Mouse (Mus musculus) hindbrain, embryonic 16.5 days (tissue): ENCODE measurements around the gene Zfhx2. TPM values are rescaled to one million over a fixed set of nuclear protein-coding genes. Genes with fewer than 3 reads are reported as not detected.

Source experiments
- ATAC-seq: fragments of 200-750 bp; cut with Nextera tagmentation; 2 replicates; pipeline ENCODE4 v1.8.0; 2017; ENCODE audit warnings: moderate TSS enrichment, moderate library complexity
- H3K27ac ChIP-seq: fragments of 300-500 bp; sonication (generic); 2 replicates; pipeline ENCODE4 v1.5.1; 2014; ENCODE audit warnings: low read depth, mild to moderate bottlenecking, control low read depth, low read length, moderate library complexity
- H3K27me3 ChIP-seq: fragments of 300-500 bp; sonication (generic); replicated peaks from 2 replicates; pipeline ENCODE4 v1.6.1; 2014; ENCODE audit warnings: low read length; ENCODE audit not compliant: control insufficient read depth, insufficient read depth
- H3K36me3 ChIP-seq: fragments of 300-500 bp; sonication (generic); 2 replicates; pipeline ENCODE4 v1.6.1; 2014; ENCODE audit warnings: mild to moderate bottlenecking, low read length, moderate library complexity, mixed read lengths; ENCODE audit not compliant: control insufficient read depth, insufficient read depth
- H3K4me1 ChIP-seq: fragments of 300-500 bp; sonication (generic); 2 replicates; pipeline ENCODE4 v1.6.1; 2014; ENCODE audit warnings: low read depth, low read length; ENCODE audit not compliant: control insufficient read depth, insufficient read depth
- H3K4me2 ChIP-seq: fragments of 300-500 bp; sonication (generic); 2 replicates; pipeline ENCODE4 v1.6.1; 2014; ENCODE audit warnings: mild to moderate bottlenecking, low read length, control low read depth, moderate library complexity
- H3K4me3 ChIP-seq: fragments of 300-500 bp; sonication (generic); 2 replicates; pipeline ENCODE4 v1.5.1; 2014; ENCODE audit warnings: mild to moderate bottlenecking, low read length, control low read depth, moderate library complexity
- H3K9ac ChIP-seq: fragments of 300-500 bp; sonication (generic); 2 replicates; pipeline ENCODE4 v1.6.1; 2014; ENCODE audit warnings: low read depth, mild to moderate bottlenecking, control low read depth, low read length, moderate library complexity
- H3K9me3 ChIP-seq: fragments of 300-500 bp; sonication (generic); 2 replicates; pipeline ENCODE4 v1.6.1; 2014; ENCODE audit warnings: mild to moderate bottlenecking, low read length, moderate library complexity; ENCODE audit not compliant: control insufficient read depth
- WGBS: fragments of 180-500 bp; shearing (Covaris S2); extraction: QIAGEN DNeasy Blood & Tissue Kit; methylation state at CpG from one replicate; pipeline ENCODE4 v1.1.7; 2014; 5-methylcytosine and 5-hydroxymethylcytosine counted together
- polyA plus RNA-seq: library from polyadenylated mRNA; unstranded; fragments of >200 nt; fragmentation: Nextera tagmentation; extraction: Ambion mirVana; gene quantifications from 2 replicates; pipeline ENCODE4 v1.2.1, GENCODE M21; 2015

Gene Zfhx2
- 18.4 and 20.5 TPM in 2 replicates for polyA plus RNA-seq

DNA sequence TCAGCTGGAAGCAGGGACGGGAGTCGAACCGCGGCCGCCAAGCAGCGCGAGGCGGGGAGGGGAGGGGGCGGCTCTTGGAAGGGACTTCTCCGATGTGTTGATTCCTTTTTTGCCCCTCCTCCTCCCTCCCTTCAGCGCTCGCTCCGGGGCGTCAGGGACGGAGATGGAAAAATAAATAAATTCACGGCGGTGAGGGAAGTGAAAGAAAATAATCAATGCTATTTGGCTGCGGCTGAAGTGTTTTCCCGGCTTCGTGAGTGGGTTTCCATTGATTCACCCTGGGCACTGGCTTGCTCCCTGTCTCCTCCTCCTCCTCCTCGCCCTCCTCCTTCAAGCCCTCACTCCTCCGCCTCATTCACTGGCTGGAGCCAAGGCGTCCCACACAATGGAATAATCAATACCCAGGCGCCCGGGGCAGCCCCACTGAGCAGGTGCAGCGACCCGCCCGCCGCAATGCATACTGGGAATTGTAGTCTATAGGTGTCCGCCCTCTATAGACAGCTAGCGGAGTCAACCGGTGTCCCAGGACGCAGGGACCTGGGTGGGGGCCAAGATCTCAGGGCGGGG is at the start of gene Zfhx2:
TSS of gene Zfhx2 (minus strand) at position 314 of the 567 bp plus-strand sequence.
- H3K27ac ChIP-seq, result peak within 1 kb of the TSS; percentile 95
- ATAC-seq, result peak; percentile 93
- no peaks in the 10 kb centered on the region for H3K27me3 ChIP-seq
- peaks cover 51% of the 10 kb centered on the region for H3K4me1 ChIP-seq
- peak within 1 kb of the TSS; percentile 72 for H3K4me3 ChIP-seq
- under 1% methylated on average over 34 of the region's 34 CpGs for WGBS
- no peaks in the 10 kb centered on the region for H3K36me3 ChIP-seq
- peak within 1 kb of the TSS; percentile 91 for H3K9ac ChIP-seq
- peak within 1 kb of the TSS; percentile 72 for H3K4me2 ChIP-seq
- H3K9me3 ChIP-seq, result no peaks in the 10 kb centered on the region

GRCm38 (mm10) chr14:55139313-55139712 is 47.2 kb upstream of the Zfhx2 start:
- Histone ChIP-seq H3K9me3 (no peaks in the 10 kb centered on the region), H3K4me3 (no peak overlapping the region), H3K4me2 (no peak overlapping the region), H3K4me1 (no peaks in the 10 kb centered on the region), H3K9ac (no peak overlapping the region), H3K27ac (no peak overlapping the region), H3K27me3 (no peaks in the 10 kb centered on the region), H3K36me3 (no peaks in the 10 kb centered on the region)
- ATAC-seq, result no peak
- 47% methylated on average over 7 of the region's 7 CpGs for WGBS

- H3K36me3 ChIP-seq, result no peaks in the 10 kb centered on the region
- H3K27me3 ChIP-seq, result no peaks in the 10 kb centered on the region
- H3K4me3 ChIP-seq, result no peak overlapping the region
- H3K9me3 ChIP-seq, result no peaks in the 10 kb centered on the region
- no peak overlapping the region for H3K4me2 ChIP-seq
- H3K9ac ChIP-seq, result no peak overlapping the region
- no peak for ATAC-seq
- no peaks in the 10 kb centered on the region for H3K4me1 ChIP-seq
- 79% methylated on average over 8 of the region's 8 CpGs for WGBS
- no peak overlapping the region for H3K27ac ChIP-seq
Measured at GRCm38 (mm10) chr14:55135676-55136075, 43.6 kb upstream of the Zfhx2 start.

- ATAC-seq, result no peak
- Histone ChIP-seq H3K4me2 (no peak overlapping the region), H3K4me1 (peaks cover 12% of the 10 kb centered on the region), H3K4me3 (no peak overlapping the region), H3K36me3 (no peaks in the 10 kb centered on the region), H3K27ac (no peak overlapping the region), H3K9ac (no peak overlapping the region), H3K27me3 (no peaks in the 10 kb centered on the region), H3K9me3 (no peaks in the 10 kb centered on the region)
- 60% methylated on average over 7 of the region's 7 CpGs for WGBS
Measured at GRCm38 (mm10) chr14:55126521-55126920, 34.4 kb upstream of the Zfhx2 start.

DNA sequence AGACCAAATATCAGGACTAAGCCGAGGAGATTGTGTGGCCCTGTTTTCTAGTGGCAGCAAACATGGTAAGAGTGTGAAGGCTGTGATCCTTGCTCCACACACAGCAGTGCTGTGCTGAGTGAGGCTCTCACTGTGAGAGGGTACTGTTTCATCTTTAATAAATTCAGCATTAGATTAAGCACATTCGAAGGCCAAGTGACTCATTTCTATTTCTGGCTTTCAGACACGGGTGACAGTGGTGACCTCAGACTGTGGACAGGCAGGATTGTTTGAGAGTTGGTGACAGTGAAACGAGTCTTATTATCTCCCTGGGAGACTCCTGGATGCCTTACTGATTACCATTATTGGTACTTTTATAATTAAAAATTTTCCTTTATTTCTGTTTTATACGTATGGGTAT is 33.6 kb upstream of the Zfhx2 start:
- H3K4me2 ChIP-seq, result no peak overlapping the region
- H3K9me3 ChIP-seq, result no peaks in the 10 kb centered on the region
- no peaks in the 10 kb centered on the region for H3K36me3 ChIP-seq
- H3K27me3 ChIP-seq, result no peaks in the 10 kb centered on the region
- peaks cover 12% of the 10 kb centered on the region for H3K4me1 ChIP-seq
- no peak overlapping the region for H3K27ac ChIP-seq
- 89% methylated on average over 5 of the region's 5 CpGs for WGBS
- no peak overlapping the region for H3K9ac ChIP-seq
- no peak overlapping the region for H3K4me3 ChIP-seq
- no peak for ATAC-seq

DNA sequence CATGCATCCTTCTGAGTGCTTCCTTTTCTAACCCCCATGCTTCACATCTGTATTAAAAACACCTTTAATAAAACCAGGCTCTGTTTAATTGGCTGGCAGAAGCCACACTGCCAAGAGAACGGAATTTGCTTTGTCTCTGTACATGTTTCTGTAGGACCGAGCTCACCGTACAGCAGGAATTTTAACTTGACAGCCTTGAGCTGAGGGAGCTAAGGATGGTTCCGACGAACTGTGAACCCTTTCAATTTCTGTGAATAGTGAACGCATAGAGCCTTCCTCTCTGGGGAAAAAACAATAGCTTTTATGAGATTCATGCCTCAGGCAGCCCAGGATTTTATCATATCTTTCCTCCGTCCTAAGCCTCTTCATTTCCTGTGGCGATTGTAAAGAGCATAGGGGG is 30.2 kb upstream of the Zfhx2 start:
- Histone ChIP-seq H3K9me3 (no peaks in the 10 kb centered on the region), H3K9ac (peak overlapping the region; percentile 51), H3K4me2 (peak overlapping the region; percentile 43), H3K4me1 (peaks cover 16% of the 10 kb centered on the region), H3K27me3 (no peaks in the 10 kb centered on the region), H3K36me3 (no peaks in the 10 kb centered on the region), H3K27ac (peak overlapping the region; percentile 77), H3K4me3 (0 out of 2 replicates have a peak overlapping the region, but pooled peaks have one; percentile 10)
- peak; percentile 44 for ATAC-seq
- 12% methylated on average over 8 of the region's 8 CpGs for WGBS

DNA sequence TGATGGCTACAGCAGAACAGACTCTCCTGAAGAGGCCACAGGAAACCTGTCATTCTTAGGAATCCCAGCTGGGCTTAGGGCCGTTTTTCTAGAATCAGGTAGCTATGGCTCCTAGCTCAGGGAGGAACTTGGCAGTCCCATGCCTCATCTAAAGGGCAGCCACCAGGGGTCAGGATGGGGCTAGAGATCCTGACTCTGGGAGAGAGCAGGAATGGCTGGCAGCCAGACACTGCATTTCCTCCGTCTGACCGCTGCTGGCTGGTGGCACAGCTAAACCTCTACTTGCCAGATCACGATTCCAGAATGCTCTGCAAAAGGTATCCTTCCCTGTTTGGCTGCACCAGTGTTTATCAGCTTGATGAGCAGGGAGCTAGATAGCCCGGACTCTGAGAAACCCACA is 29.8 kb upstream of the Zfhx2 start:
- peak overlapping the region; percentile 77 for H3K27ac ChIP-seq
- 0 out of 2 replicates have a peak overlapping the region, but pooled peaks have one; percentile 10 for H3K4me3 ChIP-seq
- WGBS, result 5% methylated on average over 5 of the region's 5 CpGs
- no peaks in the 10 kb centered on the region for H3K36me3 ChIP-seq
- H3K4me2 ChIP-seq, result peak overlapping the region; percentile 43
- no peaks in the 10 kb centered on the region for H3K9me3 ChIP-seq
- H3K4me1 ChIP-seq, result peaks cover 20% of the 10 kb centered on the region
- ATAC-seq, result peak; percentile 92
- peak overlapping the region; percentile 51 for H3K9ac ChIP-seq
- no peaks in the 10 kb centered on the region for H3K27me3 ChIP-seq

DNA sequence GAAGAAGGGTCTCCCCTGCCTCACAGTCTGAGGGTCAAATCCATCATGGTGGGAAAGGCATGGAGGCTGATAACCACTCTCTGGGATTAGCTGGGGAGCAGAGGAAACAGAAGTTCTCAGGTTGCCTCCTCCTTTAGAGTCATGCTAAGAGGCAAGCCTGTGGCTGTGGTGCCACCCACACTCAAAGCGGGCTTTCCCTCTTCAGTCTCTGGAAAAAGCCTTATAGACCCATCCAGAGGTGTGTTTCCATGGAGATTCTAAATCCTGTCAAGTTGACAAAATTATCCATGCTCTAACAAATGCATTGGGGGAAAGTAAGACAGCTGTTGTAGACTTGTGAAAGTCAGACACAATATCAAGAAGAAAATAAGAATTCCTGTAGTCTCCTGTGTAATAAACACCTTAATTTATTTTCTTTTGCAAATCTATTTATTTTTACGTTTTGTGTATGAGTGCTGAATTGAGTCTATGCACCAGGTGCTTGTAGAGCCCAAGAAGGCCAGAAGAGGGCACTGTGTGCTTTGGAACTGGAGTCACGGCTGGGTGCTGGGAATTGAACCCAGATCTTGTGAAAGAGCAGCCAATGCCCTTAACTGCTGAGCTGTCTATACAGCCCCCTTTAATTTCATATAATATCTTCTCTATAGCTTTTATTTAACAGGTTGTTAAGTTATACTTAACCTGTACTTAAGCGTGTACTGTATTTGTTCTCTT is 27.5 kb upstream of the Zfhx2 start:
- no peaks in the 10 kb centered on the region for H3K36me3 ChIP-seq
- no peaks in the 10 kb centered on the region for H3K9me3 ChIP-seq
- H3K27me3 ChIP-seq, result no peaks in the 10 kb centered on the region
- H3K27ac ChIP-seq, result no peak overlapping the region
- H3K9ac ChIP-seq, result no peak overlapping the region
- no peak overlapping the region for H3K4me3 ChIP-seq
- 71% methylated on average over 4 of the region's 4 CpGs for WGBS
- no peak for ATAC-seq
- peaks cover 22% of the 10 kb centered on the region for H3K4me1 ChIP-seq
- H3K4me2 ChIP-seq, result no peak overlapping the region

- Histone ChIP-seq H3K9me3 (no peaks in the 10 kb centered on the region), H3K4me3 (no peak overlapping the region), H3K27me3 (no peaks in the 10 kb centered on the region), H3K4me1 (peaks cover 28% of the 10 kb centered on the region), H3K4me2 (no peak overlapping the region), H3K27ac (no peak overlapping the region), H3K36me3 (no peaks in the 10 kb centered on the region), H3K9ac (no peak overlapping the region)
- no peak for ATAC-seq
- WGBS, result 65% methylated on average over 4 of the region's 4 CpGs
Measured at GRCm38 (mm10) chr14:55118852-55119251, 26.7 kb upstream of the Zfhx2 start.
